Mouse (Mus musculus): ENCODE results near the gene Acap1.
"Not testable (repeated sequence)": the region's sequence is repeated elsewhere in the genome, so short reads cannot be mapped to it uniquely, and the experiment has no call there.

Gene Acap1

DNA sequence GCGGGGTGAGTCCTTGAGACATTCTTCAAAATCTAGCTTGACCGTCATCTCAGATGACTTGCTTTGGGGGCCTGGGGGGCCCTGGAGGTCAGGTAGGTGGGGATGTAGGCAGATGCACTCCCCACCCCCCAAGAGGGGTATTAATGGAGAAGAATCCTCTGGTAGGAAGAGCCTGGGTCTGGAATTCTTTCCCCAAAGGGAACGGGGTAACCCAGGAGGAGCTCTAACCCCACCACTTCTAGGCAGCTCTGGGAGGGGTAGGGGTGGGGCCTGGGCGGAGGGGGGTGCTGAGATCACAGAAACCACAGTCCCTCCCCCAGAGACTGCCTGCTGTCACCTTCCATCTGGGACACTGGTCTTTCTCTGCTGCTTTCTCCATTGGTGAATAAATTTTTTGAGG is at the start of gene Acap1:
Gene Acap1 (minus strand): TSS at position 249 of the 400 bp plus-strand sequence.
- DNase-seq (ENCODE audit: low spot score): no peak

DNA sequence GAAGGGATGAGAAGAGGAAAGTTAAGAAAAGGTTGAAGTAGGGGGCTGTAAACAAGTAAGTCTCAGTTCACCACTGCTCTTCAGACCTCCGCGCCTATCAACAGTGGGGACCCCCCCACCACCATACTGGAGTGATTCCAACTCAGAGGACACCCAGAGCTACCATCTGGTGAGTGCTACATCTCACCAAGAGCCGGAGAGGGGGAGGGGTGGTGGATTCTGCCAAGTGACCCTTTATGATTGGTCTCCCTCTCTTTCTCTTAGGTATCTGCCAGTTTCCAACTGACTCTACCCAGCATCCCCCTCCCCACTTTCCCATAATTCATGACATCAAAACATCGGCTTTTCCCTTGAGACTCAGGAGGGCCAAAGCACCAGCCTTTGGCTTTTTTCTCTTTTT is 45.6 kb upstream of the Acap1 start:
- no peak for DNase-seq (ENCODE audit: low spot score)

DNA sequence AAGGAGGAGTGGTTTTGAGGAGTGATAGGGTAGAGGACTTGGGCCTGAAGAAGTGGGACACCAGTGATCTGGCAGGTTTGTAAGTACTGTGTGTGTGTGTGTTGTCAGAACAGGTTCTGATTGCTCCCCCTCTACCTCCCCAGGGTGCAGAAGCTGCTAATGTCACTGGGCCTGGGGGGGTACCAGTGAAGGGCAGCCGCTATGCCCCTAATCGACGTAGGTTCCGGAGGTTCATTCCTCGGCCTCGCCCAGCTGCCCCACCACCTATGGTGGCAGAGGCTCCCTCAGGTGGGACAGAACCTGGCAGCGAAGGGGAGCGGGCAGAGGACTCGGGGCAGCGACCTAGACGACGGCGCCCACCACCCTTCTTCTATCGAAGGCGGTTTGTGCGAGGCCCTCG is 44.4 kb upstream of the Acap1 start:
- no peak for DNase-seq (ENCODE audit: low spot score)

DNA sequence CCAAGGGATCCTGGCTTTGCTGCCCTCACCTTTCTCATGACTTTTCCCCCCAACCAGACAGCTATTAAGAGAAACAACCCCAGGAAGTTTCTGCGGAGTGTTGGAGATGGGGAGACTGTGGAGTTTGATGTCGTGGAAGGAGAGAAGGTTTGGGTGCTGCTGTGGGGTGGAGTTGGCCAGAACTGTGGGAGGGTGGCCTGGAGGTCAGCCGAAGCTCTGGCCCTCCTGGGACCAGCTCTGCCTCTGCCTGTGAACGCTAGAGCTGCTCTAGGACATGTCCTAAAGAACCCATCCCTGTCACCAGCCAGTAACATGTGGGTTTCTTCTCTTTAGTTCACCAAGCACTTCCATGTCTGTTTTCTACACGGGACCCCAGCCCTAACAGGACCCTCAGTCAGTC is 43.8 kb upstream of the Acap1 start:
- no peak for DNase-seq (ENCODE audit: low spot score)

DNA sequence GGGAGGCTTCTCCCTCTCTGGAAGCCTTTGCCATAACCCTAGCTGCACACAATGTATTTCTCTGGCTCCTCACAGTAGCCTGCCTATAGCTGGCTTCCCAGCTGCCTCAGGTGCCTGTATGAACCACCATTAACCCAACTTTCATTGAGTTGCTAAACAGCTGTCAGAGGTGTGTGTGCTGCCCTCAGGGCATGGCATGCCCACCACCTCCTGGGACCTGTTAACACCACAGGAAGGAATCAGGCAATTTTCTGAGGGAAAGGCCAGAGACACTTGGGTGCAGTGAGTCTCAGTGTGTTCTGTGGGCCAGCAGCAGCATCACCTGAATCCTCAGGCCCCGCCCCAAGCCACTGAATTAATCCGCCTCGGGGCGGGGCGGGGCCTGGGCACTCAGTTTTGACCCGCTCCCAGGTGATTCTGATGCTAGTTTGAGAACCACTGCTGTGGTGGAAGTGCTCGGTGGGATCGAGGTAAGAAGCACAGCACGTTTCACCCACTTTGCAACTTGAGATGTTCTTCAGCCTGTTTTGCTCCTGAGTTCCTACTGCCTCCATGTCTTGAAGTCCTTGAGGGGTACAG is 43.2 kb upstream of the Acap1 start:
- DNase-seq (ENCODE audit: low spot score): no peak

DNA sequence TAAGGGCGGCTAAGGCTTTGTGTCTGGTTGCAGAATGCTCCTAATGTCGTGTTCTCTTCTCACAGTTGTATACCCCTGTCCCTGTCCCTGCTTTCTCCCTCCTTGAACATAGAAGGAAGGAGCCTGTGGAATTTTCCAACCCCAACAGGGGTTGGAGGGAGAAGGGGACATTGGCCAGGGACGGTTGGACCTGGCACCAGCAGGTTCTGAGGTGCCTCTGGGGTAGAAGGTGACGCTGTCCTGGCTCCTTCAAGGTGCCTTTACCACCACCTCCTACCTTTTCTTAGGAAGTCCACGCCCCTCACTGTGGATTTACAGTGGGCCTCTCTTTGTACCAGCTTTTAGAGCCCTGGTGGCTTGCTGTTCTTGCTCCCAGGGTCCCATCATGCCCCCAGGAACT is 42.5 kb upstream of the Acap1 start:
- no peak for DNase-seq (ENCODE audit: low spot score)

DNA sequence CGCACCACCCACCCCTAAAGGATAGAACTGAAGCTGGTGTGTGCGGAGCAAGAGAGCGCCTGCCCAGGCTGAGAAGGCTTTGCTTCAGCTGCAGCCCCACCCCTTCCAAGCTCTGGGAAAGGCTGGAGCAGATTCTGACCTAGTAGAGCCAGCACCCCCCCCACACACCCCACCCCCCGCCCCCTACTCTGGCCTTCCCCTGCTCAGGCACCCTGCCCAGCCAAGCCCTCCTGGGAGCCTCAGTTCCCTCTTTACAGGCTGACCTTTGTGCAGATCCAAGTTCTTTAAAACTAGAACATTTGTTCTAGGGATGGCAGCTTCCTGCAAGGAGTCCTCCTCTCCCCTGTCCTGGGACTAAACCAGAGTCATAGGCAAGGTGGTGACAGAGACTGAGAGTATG is 42.0 kb upstream of the Acap1 start:
- DNase-seq (ENCODE audit: low spot score): no peak

DNA sequence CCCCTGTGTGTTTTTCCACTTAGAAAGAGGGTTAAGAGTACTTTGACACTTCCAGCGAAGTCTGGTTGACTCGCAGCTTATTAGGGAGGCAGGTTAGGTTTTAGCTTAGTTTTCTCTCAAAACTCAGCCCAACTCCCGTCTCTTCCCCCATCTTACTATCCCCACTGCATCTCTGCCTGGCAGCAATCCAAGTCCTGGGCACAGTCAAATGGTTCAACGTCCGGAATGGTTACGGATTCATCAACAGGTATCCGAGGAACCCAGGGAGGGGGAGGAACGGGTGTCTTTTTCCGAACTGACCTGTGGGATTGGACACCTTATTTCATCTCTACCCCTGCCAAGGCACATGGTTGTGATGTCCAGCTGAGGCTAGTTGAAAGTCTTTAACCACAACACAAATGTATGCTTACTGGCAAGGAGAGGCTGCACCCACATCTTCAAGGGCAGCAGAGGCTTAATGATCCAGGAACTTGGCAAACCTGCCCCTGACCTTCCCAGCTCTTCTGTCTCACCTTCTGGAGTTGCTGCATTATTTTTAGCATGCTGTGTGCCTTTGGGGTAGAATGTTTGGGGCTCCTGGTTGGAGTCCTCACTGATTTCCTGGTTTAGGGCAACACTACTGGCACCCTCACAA is 41.5 kb upstream of the Acap1 start:
- no peak for DNase-seq (ENCODE audit: low spot score)

DNA sequence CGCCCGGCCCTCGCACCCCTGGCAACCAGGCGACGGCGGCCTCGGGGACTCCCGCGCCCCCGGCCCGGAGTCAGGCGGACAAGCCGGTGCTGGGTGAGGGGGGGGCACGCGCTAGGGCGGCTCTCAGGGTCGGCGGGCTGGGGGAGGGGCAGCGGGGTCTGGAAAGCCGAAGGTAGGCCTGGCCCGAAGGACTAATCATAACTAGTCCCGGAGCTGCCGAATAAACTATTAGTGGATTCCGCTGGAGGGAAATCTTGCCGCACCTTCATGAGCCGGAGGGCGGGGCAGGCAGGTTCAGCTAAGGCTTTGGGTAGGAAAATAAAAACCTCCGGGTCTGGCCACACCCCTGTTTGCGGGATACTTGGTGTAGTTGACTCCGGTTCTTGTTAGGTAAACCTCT is 40.8 kb upstream of the Acap1 start:
- no peak for DNase-seq (ENCODE audit: low spot score)

DNA sequence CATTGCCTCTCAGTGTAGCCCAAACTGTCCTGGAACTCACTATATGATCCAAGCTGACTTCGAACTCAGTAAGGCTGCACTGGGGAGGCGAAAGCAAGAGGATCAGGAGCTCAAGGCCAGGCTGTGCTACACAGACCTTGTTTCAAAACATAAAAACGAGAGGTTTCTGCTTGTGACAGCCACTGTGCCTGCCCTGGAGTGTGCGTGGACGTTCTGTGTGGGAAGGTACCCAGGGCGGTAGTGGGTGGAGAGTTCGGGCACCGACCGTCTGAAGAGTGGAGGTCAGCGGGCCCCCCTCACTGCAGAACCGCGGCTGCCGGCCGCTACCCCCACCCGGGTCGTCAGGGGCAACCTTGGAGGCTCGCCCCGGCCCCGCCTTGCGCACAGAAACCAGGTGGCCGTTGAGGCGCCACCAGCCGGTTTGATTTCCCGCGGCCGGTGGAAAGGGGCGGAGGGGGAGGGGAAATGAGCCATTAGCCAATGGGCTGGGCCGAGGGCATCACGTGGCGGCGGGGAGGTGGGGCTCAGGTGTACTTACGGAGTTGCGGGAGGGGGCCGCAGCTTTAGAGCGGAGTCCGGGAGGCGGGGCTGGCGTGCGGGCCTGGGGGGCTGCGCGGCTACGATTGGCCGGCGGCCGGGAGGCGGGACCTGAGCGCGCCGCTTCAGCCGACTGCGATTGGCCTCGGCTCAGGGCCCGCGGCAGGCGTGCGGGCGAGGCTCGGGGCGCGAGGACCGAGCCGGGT is 40.0 kb upstream of the Acap1 start, which contains the start of gene Ybx2:
Gene Ybx2 (plus strand): TSS at position 660 of the 743 bp plus-strand sequence.
- DNase-seq (ENCODE audit: low spot score): peak; percentile 86

DNA sequence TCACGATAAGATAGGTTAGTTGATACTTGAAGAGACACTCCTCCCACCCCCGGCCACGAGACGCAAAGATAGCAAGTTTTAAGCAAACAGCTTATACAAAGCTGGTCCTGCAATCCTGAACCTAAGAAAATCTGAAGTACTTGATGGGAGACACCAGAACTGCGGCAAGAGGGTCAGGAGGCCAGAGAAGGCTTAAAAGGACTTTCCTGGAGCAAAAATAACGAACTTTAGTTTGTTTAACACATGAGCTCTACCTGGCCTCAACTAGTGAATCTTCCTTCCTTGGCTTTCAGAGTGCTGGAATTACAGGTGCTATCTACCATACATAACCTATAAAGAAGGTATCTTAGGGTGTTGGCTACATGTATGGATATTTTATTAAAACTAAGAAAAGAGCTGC is 39.3 kb upstream of the Acap1 start:
- no peak for DNase-seq (ENCODE audit: low spot score)

DNA sequence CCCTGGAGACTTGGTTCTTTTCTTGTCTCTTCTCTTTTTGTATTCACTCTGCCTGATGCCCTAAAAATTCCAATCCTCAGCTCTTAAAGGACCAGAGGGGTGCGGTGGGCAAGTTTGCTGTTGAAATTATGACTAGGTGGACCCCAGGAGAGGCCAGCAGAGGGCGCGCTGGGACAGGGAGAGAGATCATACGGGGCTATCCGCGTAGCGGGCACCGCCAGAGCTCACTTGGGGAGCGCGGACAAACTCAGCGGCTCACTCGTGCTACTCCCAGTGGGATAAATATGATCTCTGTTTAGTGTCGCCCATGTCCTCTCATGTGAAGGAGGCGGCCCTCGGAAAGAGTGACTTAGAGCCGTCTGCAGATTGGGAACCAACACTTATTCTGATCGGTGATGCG is 38.8 kb upstream of the Acap1 start:
- DNase-seq (ENCODE audit: low spot score): peak; percentile 92

DNA sequence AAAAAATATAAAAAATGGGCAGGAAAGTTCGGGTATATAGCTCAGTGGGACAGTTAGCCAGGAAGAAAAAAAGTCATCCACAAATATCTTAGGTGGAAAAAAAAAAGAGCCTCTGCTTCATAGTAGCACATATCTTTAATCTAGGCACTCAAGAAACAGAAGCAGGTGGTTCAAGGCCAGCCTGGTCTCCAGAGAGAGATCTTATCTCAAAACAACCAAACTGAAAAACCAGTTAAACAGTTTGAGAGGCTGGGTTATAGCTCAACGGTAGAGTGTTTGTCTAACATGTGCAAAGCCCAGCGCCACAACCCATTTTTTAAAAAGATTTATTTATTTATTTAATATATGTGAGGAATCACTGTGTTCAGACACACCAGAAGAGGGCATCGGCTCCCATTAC is 37.7 kb upstream of the Acap1 start:
- no peak for DNase-seq (ENCODE audit: low spot score)

DNA sequence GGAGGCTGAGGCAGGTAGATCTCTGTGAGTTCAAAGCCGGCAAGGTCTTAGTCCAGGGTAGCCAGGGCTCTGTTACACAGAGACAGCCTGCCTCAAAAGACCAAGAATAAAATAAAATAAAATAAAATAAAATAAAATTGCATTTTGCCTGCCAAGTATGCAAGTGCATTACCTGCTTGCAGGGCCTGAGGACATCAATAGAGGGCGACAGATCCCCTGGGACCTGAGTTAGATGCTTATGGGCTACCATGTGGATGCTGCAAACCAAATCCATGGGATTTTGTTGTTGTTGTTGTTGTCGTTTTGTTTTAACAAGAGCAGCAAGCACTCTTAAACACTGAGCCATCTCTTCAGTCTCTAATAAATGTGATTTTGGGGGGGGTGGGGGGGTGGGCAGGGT is 36.9 kb upstream of the Acap1 start:
- DNase-seq (ENCODE audit: low spot score): no peak

DNA sequence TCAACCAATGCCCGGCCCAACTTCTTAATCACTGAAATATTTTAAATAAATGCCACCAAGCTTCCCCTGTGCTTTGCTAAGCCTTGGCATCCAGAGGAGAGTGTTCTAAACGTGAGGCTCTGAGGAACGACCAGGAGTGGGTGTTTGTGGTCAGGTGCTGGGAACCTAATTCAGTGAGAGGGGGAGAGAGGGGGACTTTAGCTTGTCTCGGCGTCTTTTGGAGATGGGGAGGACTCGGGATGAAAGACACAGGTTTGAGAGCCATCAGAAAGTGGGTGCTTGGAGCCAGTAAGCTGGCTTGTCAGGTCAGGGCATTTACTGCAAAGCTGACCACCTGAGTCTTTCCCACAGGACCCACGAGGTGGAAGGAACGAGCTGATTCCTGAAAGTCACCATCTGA is 36.4 kb upstream of the Acap1 start:
- DNase-seq (ENCODE audit: low spot score): no peak

DNA sequence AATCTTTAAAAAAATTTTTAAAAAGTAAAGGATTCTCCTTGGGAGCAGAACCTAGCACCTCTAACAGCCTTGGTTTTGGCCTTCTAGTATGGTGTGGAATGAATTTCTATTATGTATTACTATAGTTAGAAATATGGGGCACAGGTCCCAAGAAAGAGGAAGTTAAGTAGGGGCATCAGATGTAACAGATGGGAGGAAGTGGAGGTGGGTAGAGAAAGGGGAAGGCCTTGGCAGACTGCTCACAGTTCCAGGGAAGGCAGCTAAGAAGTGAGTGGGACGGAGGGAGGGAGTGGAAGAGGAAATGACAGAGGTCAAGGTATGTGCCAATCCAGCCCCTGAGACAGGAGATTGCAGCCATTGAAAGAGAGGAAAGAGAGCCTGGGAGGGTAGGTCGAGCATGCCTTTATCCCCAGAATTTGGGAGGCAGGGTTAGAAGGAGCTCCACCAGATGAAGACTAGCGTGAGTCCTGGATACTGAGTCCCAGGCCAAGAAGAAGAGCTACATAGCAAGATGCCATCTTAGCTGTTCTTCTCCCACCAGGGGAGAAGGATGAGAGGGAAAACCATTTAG is 35.7 kb upstream of the Acap1 start:
- DNase-seq (ENCODE audit: low spot score): peak; percentile 55

DNA sequence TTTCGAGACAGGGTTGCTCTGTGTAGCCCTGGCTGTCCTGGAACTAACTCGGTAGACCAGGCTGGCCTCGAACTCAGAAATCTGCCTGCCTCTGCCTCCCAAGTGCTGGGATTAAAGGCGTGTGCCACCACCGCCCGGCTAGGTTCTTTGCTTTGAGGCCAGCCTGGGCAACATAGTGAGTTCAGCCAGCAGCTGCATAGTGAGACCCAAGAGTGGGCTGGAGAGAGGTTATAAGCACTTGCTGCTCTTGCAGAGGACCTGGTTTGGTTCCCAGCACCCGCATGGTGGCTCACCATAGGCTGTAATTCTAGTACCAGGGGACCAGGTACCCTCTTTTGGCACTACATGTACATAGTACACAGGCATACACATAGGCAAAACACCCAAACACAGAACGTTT is 34.8 kb upstream of the Acap1 start:
- DNase-seq (ENCODE audit: low spot score): not testable (repeated sequence)

DNA sequence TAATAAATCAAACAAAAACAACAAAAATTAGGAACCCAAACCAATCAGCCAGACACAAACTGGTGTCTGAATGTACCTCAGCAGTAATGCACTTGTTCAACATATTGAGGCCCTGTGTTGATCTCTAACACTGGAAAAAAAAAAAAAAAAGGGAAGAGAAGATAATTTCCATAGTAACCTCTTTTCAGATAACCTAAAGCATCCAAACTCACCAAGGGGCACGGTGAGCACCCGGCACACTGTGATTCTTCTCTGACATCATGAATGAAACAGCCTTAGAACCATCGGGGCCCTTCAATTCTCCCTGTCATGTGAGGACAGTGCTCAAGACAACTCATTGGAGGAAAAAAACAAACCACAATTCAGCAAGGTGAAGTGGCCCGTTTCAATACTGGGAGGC is 34.4 kb upstream of the Acap1 start:
- no peak for DNase-seq (ENCODE audit: low spot score)

DNA sequence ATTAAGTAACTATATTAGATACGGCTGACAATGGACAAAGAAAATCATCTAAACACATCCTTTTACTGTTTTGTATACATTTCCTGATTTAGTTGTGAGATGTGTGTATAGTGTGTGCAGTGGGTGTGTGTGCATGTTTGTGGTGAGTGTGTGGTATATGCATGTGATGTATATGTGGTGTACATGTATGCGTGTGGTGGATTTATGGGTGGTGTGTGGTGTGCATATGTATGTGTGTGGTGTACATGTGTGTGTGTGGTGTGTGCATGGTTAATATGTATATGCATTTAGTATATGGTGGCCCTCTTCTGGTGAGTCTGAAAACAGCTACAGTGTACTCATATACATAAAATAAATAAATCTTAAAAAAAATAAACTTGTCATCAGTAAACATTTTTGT is 32.2 kb upstream of the Acap1 start:
- no peak for DNase-seq (ENCODE audit: low spot score)

DNA sequence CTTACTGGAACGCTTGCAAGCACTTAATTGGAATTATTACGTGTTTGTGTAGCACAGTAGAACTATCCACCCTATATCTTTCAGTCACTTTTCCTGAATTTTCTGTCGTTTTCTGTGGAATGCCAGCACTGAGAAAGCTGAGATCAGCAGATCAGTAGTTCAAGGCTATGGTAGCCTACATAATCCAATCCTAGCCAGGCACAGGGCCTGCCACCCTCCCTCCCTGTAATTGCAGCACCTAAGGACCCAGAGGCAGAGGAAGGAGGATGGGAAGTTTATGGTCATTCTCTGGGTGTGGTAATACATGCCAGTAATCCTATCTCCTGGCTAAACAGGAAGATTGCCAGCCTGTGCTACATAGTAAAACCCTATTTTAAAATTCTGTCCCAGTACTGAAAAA is 27.5 kb upstream of the Acap1 start:
- no peak for DNase-seq (ENCODE audit: low spot score)

DNA sequence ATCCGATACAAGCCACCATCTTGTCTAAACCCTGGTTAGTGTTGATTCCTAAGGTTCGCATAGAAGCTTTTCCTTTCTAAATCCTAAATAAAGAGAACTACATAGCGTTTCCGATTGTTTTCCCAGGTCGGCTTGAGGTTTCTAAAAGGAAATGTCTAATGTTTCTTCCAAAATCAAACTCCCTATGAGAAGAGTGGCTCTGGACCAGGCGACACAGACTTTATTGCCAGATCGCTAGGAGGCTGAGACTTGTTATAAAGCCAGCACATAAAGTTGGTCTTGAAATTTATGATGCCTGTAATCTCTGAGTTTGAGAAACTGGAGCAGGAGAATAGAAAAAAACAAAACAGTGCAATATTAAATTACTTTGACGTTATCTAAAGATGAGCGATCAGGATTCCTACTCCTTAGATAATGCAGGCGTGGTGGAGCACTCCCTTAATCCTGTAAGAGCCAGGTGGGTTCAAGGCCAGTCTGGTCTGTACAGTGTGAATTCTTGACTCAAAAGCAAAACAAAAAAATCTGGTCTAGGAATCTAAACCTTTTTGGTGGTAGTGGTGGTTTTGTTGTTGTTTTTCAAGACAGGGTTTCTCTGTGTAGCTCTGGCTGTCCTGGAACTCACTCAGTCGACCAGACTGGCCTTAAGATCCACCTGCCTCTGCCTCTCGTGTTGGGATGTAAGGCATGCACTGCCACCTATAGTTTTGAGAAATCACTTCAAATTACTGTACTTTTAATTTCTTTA is 26.8 kb upstream of the Acap1 start:
- DNase-seq (ENCODE audit: low spot score): no peak

All from lung, postnatal 25 days (tissue).